Mouse (Mus musculus): Measurements from ENCODE around the gene Draxin.

DNA sequence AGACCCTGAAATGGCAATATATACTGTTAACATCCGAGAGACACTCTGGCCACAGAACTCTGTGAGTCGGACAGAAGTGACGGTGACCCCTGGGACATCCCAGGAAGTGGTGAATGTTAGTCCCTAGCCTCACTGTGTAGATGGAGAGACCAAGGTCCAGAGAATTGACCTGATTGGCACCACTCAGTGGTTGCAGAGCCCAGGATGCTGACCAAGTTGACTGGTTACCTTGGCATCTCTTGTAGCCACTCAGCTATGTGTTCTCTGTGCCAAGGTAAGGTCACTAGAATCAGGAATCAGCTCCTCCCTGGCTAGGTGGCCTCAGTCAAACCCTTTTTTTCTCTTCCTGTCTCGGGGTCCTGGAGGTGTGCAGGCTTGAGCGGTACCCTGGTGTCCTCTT, 13.2 kb upstream of the Draxin start:
- TF ChIP-seq CTCF (conservative IDR thresholded peaks at IDR 0.05 in 1 of 2, IDR thresholded peaks at IDR 0.05 in 1 of 2; ENCODE audit: low read depth in 2 of 2, low read length in 2 of 2) = no peak
- TF ChIP-seq UBTF (IDR thresholded peaks at IDR 0.05; ENCODE audit: low read depth, low read length) = no peak
